Mouse (Mus musculus): ENCODE results near the gene P2rx7. TPM values are rescaled to one million over a fixed set of nuclear protein-coding genes. Genes with fewer than 3 reads are reported as not detected.

P2rx7 gene
- polyA plus RNA-seq (2012; ENCODE audit: insufficient read depth, insufficient read length, missing spikeins) = 1.5 and 1.6 TPM in 2 replicates

- Histone ChIP-seq H3K27ac (replicated peaks; ENCODE audit: low read depth, low read length) (peak within 1 kb of the TSS; percentile 77), H3K4me3 (ENCODE audit: insufficient read depth, low read depth, low read length) (peak within 1 kb of the TSS; percentile 50), H3K4me1 (ENCODE audit: control insufficient read depth, insufficient read depth, insufficient read length, low read length) (no peaks in the 10 kb centered on the region)
Observed at GRCm38 (mm10) chr5:122643701-122644100, at the start of gene P2rx7. P2rx7 (plus strand) TSS chr5:122643911.

GRCm38 (mm10) chr5:122595470-122595869, 48.2 kb upstream of the P2rx7 start:
- no peak overlapping the region for H3K4me3 ChIP-seq (ENCODE audit: insufficient read depth, low read depth, low read length)
- H3K27ac ChIP-seq (replicated peaks; ENCODE audit: low read depth, low read length) = no peak overlapping the region
- no peaks in the 10 kb centered on the region for H3K4me1 ChIP-seq (ENCODE audit: control insufficient read depth, insufficient read depth, insufficient read length, low read length)

- H3K27ac ChIP-seq (replicated peaks; ENCODE audit: low read depth, low read length) = no peak overlapping the region
- H3K4me3 ChIP-seq (ENCODE audit: insufficient read depth, low read depth, low read length) = no peak overlapping the region
- H3K4me1 ChIP-seq (ENCODE audit: control insufficient read depth, insufficient read depth, insufficient read length, low read length) = no peaks in the 10 kb centered on the region
Observed at GRCm38 (mm10) chr5:122602233-122602632, 41.5 kb upstream of the P2rx7 start.

- Histone ChIP-seq H3K4me1 (ENCODE audit: control insufficient read depth, insufficient read depth, insufficient read length, low read length) (no peaks in the 10 kb centered on the region), H3K27ac (replicated peaks; ENCODE audit: low read depth, low read length) (no peak overlapping the region)
Observed at GRCm38 (mm10) chr5:122604894-122605293, 38.8 kb upstream of the P2rx7 start.

GRCm38 (mm10) chr5:122611651-122612050, 32.1 kb upstream of the P2rx7 start:
- no peaks in the 10 kb centered on the region for H3K4me1 ChIP-seq (ENCODE audit: control insufficient read depth, insufficient read depth, insufficient read length, low read length)
- H3K27ac ChIP-seq (replicated peaks; ENCODE audit: low read depth, low read length) = peak overlapping the region; percentile 98
- 0 out of 2 replicates have a peak overlapping the region, but pooled peaks have one; percentile 4 for H3K4me3 ChIP-seq (ENCODE audit: insufficient read depth, low read depth, low read length)

More at GRCm38 (mm10) chr5:122604894-122605293, 38.8 kb upstream of the P2rx7 start:
- H3K4me3 ChIP-seq (ENCODE audit: insufficient read depth, low read depth, low read length) = no peak overlapping the region

GRCm38 (mm10) chr5:122613908-122614732, 29.6 kb upstream of the P2rx7 start, which contains the start of gene Ift81:
Ift81 (minus strand) TSS chr5:122614518.
- H3K4me3 ChIP-seq (ENCODE audit: insufficient read depth, low read depth, low read length) = peak within 1 kb of the TSS; percentile 74
- H3K27ac ChIP-seq (replicated peaks; ENCODE audit: low read depth, low read length) = no peak within 1 kb of the TSS
- no peaks in the 10 kb centered on the region for H3K4me1 ChIP-seq (ENCODE audit: control insufficient read depth, insufficient read depth, insufficient read length, low read length)

GRCm38 (mm10) chr5:122617718-122618117, 26.0 kb upstream of the P2rx7 start:
- Histone ChIP-seq H3K4me1 (ENCODE audit: control insufficient read depth, insufficient read depth, insufficient read length, low read length) (0 out of 2 replicates have a peak, but pooled peaks cover 4% of the 10 kb centered on the region), H3K4me3 (ENCODE audit: insufficient read depth, low read depth, low read length) (no peak overlapping the region), H3K27ac (replicated peaks; ENCODE audit: low read depth, low read length) (no peak overlapping the region)

GRCm38 (mm10) chr5:122619686-122620296, 23.9 kb upstream of the P2rx7 start:
- no peak overlapping the region for H3K4me3 ChIP-seq (ENCODE audit: insufficient read depth, low read depth, low read length)
- H3K27ac ChIP-seq (replicated peaks; ENCODE audit: low read depth, low read length) = peak overlapping the region; percentile 58; the same call in 1 of the 2 replicates
- 0 out of 2 replicates have a peak, but pooled peaks cover 4% of the 10 kb centered on the region for H3K4me1 ChIP-seq (ENCODE audit: control insufficient read depth, insufficient read depth, insufficient read length, low read length)

- H3K4me1 ChIP-seq (ENCODE audit: control insufficient read depth, insufficient read depth, insufficient read length, low read length) = 0 out of 2 replicates have a peak, but pooled peaks cover 4% of the 10 kb centered on the region
- H3K27ac ChIP-seq (replicated peaks; ENCODE audit: low read depth, low read length) = peak overlapping the region; percentile 83
- H3K4me3 ChIP-seq (ENCODE audit: insufficient read depth, low read depth, low read length) = no peak overlapping the region
Observed at GRCm38 (mm10) chr5:122621376-122621886, 22.3 kb upstream of the P2rx7 start.

GRCm38 (mm10) chr5:122622526-122622925, 21.2 kb upstream of the P2rx7 start:
- Histone ChIP-seq H3K27ac (replicated peaks; ENCODE audit: low read depth, low read length) (peak overlapping the region; percentile 32; the same call in 1 of the 2 replicates), H3K4me3 (ENCODE audit: insufficient read depth, low read depth, low read length) (no peak overlapping the region)

GRCm38 (mm10) chr5:122623861-122624260, 19.9 kb upstream of the P2rx7 start:
- Histone ChIP-seq H3K27ac (replicated peaks; ENCODE audit: low read depth, low read length) (no peak overlapping the region), H3K4me3 (ENCODE audit: insufficient read depth, low read depth, low read length) (no peak overlapping the region), H3K4me1 (ENCODE audit: control insufficient read depth, insufficient read depth, insufficient read length, low read length) (0 out of 2 replicates have a peak, but pooled peaks cover 4% of the 10 kb centered on the region)

More at GRCm38 (mm10) chr5:122622526-122622925, 21.2 kb upstream of the P2rx7 start:
- 0 out of 2 replicates have a peak, but pooled peaks cover 4% of the 10 kb centered on the region for H3K4me1 ChIP-seq (ENCODE audit: control insufficient read depth, insufficient read depth, insufficient read length, low read length)

- Histone ChIP-seq H3K4me1 (ENCODE audit: control insufficient read depth, insufficient read depth, insufficient read length, low read length) (0 out of 2 replicates have a peak, but pooled peaks cover 4% of the 10 kb centered on the region), H3K4me3 (ENCODE audit: insufficient read depth, low read depth, low read length) (no peak overlapping the region), H3K27ac (replicated peaks; ENCODE audit: low read depth, low read length) (no peak overlapping the region)
Observed at GRCm38 (mm10) chr5:122624952-122625479, 18.7 kb upstream of the P2rx7 start.

GRCm38 (mm10) chr5:122625565-122626252, 18.0 kb upstream of the P2rx7 start:
- Histone ChIP-seq H3K27ac (replicated peaks; ENCODE audit: low read depth, low read length) (no peak overlapping the region), H3K4me1 (ENCODE audit: control insufficient read depth, insufficient read depth, insufficient read length, low read length) (0 out of 2 replicates have a peak, but pooled peaks cover 4% of the 10 kb centered on the region), H3K4me3 (ENCODE audit: insufficient read depth, low read depth, low read length) (no peak overlapping the region)

- Histone ChIP-seq H3K27ac (replicated peaks; ENCODE audit: low read depth, low read length) (no peak overlapping the region), H3K4me1 (ENCODE audit: control insufficient read depth, insufficient read depth, insufficient read length, low read length) (no peaks in the 10 kb centered on the region), H3K4me3 (ENCODE audit: insufficient read depth, low read depth, low read length) (no peak overlapping the region)
Observed at GRCm38 (mm10) chr5:122627243-122627642, 16.5 kb upstream of the P2rx7 start.

Data from brown adipose tissue, adult 24 weeks (tissue).